Mouse (Mus musculus): ENCODE results near the gene Fibp.

The Fibp gene

GRCm38 (mm10) chr19:5460465-5460911, at the start of gene Fibp:
Gene Fibp (plus strand): TSS chr19:5460615.
- peak; percentile 92 for DNase-seq

- DNase-seq = no peak
Measured at GRCm38 (mm10) chr19:5410641-5411040, 49.8 kb upstream of the Fibp start.

- no peak for DNase-seq
Measured at GRCm38 (mm10) chr19:5411961-5412360, 48.5 kb upstream of the Fibp start.

DNA sequence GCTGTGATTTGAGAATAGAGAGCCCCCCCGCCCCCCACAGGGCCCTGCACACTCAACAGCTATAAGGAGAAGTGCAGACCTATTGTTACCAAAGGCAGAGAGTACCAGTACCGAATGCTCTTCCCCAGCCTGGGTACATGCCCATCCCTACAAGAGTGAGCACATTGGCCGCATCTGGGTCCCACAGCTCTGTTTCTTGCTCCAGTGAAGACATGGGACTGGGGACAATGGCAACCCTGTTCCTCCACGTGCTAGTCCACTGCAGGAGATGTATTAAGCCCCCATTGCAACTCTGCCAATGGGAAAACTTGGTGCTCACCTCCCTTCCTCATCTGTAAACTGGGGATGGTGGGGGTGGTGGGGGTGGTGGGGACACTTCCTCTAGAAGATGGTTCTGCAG, 46.6 kb upstream of the Fibp start:
- DNase-seq = no peak

DNA sequence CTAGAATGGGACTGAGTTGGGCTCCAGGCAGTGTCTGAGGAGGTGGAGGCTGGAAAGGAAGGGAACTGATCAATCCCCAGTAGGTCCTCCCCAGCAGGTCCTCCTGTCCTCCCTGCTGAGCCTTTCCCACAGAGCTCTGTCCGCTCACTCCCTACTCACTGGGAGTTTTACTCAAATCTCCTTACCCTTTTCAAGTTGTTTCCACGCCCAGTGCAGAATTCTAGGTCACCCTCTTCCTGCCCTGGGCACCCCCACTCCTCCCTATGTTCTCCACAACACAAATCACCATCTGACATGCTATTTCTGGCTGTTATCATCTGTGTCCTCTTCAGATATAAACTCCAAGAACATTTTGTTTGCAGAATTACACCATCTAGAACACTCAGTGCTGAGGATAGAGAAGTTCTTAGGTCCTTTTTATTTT, 45.9 kb upstream of the Fibp start:
- DNase-seq = peak; percentile 70

DNA sequence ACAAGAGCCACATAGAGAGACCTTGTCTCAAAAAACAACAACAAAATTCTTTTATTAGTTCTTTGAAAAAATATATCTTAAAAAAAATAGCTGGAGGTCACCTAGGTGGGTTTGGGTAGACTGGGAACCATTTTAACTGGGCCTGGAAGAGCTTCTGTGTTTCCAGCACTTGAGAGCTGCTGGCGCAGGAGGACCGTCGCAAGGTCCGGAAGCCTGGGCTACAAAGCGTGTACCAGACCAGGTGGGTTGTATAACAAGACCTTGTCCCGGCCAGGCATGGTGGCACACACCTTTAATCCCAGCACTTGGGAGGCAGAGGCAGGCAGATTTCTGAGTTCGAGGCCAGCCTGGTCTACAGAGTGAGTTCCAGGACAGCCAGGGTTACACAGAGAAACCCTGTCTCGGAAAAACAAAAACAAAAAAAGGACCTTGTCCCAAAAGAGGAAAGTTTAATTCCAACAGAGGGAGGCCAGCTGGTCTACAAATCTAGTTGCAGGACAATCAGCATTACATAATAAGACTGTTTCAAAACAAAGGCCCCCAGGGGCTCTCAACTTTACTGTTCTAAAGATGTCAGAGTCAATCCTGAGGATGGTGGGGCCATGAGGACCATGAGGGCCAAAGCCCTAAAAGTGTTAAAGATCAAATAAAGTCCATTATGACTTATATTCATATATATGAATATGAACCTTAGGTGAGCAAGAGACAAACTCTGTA, 41.5 kb upstream of the Fibp start:
- no peak for DNase-seq

GRCm38 (mm10) chr19:5419630-5420029, 40.8 kb upstream of the Fibp start:
- DNase-seq = no peak

DNA sequence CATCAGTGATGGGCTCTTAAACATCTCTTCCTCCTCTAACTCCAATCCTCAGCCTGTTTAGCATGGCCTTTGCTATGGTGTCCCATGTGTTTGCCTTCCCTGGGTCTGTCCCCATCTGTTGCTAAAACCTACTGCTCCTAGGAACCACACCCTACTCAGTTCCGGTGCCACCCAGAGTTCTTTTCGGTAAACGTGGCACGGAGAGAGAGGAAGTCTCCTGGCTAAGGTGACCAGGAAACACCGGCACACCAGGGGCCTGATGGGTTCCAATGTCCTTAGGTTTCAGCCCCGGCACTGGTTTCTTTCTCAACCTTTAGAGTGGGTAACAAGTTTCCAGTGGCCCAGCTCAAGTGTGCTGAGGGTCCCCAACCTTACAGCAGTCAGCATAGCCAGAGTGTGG, 39.8 kb upstream of the Fibp start:
- no peak for DNase-seq

GRCm38 (mm10) chr19:5421784-5422183, 38.6 kb upstream of the Fibp start:
- no peak for DNase-seq

DNA sequence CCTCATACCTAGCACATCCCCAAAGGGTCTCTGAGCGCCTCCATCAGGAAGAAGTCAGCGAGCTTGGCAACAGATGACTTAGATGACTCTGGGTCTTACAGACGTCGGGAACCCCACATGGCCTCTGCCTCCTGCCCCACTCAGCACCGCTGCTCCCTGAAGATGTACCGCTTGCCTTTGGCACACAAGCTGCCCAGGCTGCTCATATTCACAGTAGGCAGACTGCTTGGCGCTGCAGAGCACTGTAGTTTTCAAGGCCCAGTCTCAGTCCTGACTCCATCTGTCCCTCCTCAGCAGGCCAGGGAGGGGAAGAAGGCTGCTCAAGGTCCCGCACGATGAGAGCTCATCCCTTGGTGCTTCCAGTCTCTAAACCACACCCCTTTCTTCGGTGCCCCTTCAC, 38.1 kb upstream of the Fibp start:
- no peak for DNase-seq

GRCm38 (mm10) chr19:5422895-5423443, 37.4 kb upstream of the Fibp start:
- no peak for DNase-seq

- no peak for DNase-seq
Measured at GRCm38 (mm10) chr19:5423561-5423960, 36.9 kb upstream of the Fibp start.

- DNase-seq = peak; percentile 90
Measured at GRCm38 (mm10) chr19:5424092-5424781, 36.2 kb upstream of the Fibp start.

DNA sequence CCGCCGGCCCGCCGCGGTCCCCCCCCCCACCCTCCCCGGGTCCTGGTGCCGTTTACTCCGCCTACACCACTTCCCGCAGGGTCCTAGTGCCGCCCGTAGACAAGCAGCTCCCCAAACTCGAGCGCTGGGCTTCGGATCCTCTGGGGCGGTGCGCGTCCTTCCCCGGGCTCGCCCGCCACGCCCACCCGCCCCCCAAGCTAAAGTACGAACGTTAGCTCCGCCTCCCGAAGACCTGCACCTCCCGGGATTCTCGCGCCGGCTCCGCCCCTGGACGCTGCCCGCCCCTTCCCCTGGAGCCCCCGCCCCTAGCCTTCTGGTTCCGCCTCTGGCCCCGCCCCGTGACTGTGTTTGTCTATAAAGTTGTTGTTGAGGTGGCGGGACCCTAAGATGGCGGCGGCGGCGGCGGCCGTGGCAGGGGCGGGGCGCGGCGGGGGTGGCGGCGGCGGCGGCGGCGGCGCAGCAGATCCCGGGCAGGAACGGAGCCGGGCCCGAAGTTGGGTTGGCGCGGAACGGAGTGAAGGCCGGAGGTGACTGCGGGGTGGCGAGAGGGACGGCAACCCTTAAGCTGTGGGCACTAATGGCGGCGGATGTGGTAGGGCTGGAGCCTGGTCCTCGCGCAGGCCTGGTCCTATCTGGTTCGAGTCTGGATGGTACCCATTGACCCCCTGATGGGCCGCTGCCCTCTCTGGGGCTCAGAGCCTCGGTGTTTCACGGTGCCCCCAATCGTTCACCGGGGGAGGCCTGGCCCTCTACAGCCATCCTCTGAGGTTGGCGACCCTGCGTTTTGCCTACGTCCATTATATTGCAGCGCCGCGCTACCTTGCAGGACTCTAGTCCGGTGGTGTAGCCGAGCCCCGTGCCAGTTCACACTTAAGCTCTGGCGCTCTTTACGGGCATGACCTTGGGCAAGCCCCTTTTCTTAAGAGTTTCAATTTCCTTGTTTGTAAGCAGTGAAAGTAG, 35.4 kb upstream of the Fibp start, which contains the start of the genes Drap1 and AI837181:
TSS of gene Drap1 (minus strand) at position 198 of the 960 bp plus-strand sequence.
TSS of gene AI837181 (plus strand) at position 363 of the 960 bp plus-strand sequence.
- DNase-seq = peak; percentile 97

DNA sequence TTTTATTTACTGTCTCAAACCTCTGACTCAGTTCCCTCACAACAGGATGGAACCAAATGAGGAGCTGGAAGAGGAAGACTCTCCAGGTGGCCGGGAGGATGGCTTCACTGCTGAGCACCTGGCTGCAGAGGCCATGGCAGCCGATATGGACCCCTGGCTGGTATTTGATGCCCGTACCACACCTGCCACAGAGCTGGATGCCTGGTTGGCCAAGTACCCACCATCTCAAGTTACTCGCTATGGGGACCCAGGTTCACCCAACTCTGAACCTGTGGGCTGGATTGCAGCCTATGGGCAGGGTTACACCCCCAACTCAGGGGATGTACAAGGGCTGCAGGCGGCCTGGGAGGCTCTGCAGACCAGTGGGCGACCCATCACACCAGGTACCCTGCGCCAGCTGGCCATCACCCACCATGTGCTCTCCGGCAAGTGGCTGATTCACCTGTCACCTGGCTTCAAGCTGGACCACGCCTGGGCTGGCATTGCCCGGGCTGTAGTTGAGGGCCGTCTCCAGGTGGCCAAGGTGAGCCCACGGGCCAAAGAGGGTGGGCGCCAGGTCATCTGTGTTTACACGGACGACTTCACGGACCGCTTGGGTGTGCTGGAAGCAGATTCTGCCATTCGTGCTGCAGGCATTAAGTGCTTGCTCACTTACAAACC, 34.4 kb upstream of the Fibp start:
- no peak for DNase-seq

DNA sequence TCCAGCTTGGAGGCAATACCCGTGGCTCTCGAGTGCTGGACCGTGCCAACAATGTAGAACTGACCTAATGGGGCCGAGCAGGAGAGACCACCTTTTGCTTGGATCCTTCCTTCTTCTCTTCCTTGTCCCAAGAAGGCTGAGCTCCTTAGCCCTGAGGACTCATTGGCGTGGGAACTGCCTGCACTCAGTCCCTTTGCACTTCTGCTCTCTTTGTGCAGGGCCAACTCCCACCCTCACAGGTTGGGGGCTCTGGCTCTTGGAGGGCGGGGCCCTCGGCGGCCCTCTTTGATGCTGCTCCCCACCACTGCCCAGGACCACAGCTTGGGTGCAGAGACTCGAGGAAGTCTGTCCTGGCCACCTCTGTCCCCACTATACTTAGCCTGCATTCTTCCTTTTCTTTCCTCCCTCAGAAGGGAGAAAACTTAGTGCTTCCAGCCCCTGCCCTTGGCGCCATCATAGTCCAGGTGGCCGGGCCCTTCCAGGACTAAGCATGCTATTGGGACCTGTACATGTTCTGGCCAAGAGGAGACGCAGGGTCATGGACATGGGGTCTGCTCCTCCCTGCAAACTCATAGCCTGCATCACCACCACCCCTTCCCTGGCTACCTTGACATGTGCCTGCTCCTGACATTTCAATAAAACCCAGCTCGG, 33.6 kb upstream of the Fibp start:
- DNase-seq = no peak

DNA sequence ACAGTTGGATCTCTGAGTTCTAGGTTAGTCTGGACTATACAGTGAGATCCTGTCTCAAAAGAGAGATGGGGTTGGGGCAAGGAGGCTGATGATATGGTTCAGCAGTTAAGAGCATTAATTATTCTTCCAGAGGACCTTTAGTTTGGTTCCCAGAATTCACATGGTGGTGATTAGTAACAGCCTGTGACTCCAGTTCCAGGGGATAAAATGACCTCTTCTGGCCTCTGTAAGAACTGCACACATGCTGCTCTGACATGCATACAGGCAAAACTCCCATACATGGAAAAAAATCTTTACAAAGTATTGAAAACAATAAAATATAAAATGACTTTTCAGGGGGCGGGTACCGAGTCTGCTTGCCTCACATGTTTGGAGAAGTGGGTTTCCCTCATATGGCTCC, 32.3 kb upstream of the Fibp start:
- DNase-seq = peak; percentile 62

GRCm38 (mm10) chr19:5429219-5429618, 31.2 kb upstream of the Fibp start:
- DNase-seq = no peak

DNA sequence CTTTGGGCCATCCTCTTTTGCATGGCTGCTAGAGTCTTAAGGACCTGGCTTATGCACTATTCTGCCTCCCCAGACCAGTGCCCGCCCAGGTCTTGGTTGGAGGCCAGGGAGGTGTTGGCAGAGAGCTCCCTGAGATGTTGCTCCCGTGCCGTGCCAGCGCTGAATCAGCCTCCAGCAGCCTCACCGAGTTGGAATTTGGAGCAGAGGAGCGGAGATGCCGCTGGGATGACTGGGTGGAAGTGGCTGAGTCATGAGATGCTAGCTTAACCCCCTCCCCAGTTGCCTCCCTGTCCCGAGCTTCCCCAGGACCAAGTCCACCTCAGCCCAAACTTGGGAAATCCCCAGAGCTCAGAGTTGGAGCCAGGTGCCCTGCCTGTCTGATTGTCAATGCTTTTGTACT, 30.6 kb upstream of the Fibp start:
- peak; percentile 78 for DNase-seq

GRCm38 (mm10) chr19:5430408-5430807, 30.0 kb upstream of the Fibp start:
- no peak for DNase-seq

GRCm38 (mm10) chr19:5431911-5432464, 28.4 kb upstream of the Fibp start:
- DNase-seq = no peak
